Mouse (Mus musculus) lung, embryonic 15.5 days (tissue): ENCODE results near the gene Wnt11. TPM values are rescaled to one million over a fixed set of nuclear protein-coding genes. Genes with fewer than 3 reads are reported as not detected.

Source experiments
- ATAC-seq: fragments of 200-750 bp; cut with Nextera tagmentation; 2 replicates; pipeline ENCODE4 v1.8.0; 2017; ENCODE audit warnings: moderate number of reproducible peaks, borderline replicate concordance; ENCODE audit not compliant: low FRiP score, low TSS enrichment; ENCODE audit errors: extremely low read depth
- H3K27ac ChIP-seq: fragments of 300-500 bp; sonication (generic); 2 replicates; pipeline ENCODE4 v1.5.1; 2015; ENCODE audit warnings: moderate library complexity, mild to moderate bottlenecking, inconsistent platforms
- H3K27me3 ChIP-seq: fragments of 300-500 bp; sonication (generic); 2 replicates; pipeline ENCODE4 v1.6.1; 2015; ENCODE audit warnings: inconsistent platforms
- H3K36me3 ChIP-seq: fragments of 300-500 bp; sonication (generic); 2 replicates; pipeline ENCODE4 v1.6.1; 2015; ENCODE audit warnings: inconsistent platforms
- H3K4me1 ChIP-seq: fragments of 300-500 bp; sonication (generic); 2 replicates; pipeline ENCODE4 v1.6.1; 2015; ENCODE audit warnings: inconsistent platforms
- H3K4me2 ChIP-seq: fragments of 300-500 bp; sonication (generic); 2 replicates; pipeline ENCODE4 v1.6.1; 2015; ENCODE audit warnings: inconsistent platforms, mild to moderate bottlenecking, moderate library complexity
- H3K4me3 ChIP-seq: fragments of 300-500 bp; sonication (generic); 2 replicates; pipeline ENCODE4 v1.5.1; 2015; ENCODE audit warnings: mild to moderate bottlenecking, inconsistent platforms
- H3K9ac ChIP-seq: fragments of 300-500 bp; sonication (generic); 2 replicates; pipeline ENCODE4 v1.6.1; 2015; ENCODE audit warnings: inconsistent platforms
- H3K9me3 ChIP-seq: fragments of 300-500 bp; sonication (generic); 2 replicates; pipeline ENCODE4 v1.6.1; 2016; ENCODE audit warnings: inconsistent platforms
- WGBS: fragments of 180-500 bp; shearing (Covaris S2); methylation state at CpG from one replicate; pipeline ENCODE4 v1.1.7; 2015; 5-methylcytosine and 5-hydroxymethylcytosine counted together
- polyA plus RNA-seq: library from polyadenylated mRNA; unstranded; fragments of >200 nt; fragmentation: Nextera tagmentation; extraction: Ambion mirVana; gene quantifications from 2 replicates; pipeline ENCODE4 v1.2.1, GENCODE M21; 2015

Wnt11 gene
- polyA plus RNA-seq, 1 experiment from 2014 or later, result 18.9 TPM

- Histone ChIP-seq H3K9me3 (no peaks in the 10 kb centered on the region), H3K4me3 (no peak overlapping the region), H3K4me1 (peaks cover 11% of the 10 kb centered on the region), H3K9ac (no peak overlapping the region), H3K36me3 (no peaks in the 10 kb centered on the region), H3K4me2 (no peak overlapping the region), H3K27ac (no peak overlapping the region), H3K27me3 (no peaks in the 10 kb centered on the region)
- ATAC-seq, result no peak
- WGBS, result 78% methylated on average over 9 of the region's 9 CpGs
Observed at GRCm38 (mm10) chr7:98803181-98803580, 31.7 kb upstream of the Wnt11 start.

- Histone ChIP-seq H3K9me3 (no peaks in the 10 kb centered on the region), H3K4me1 (0 out of 2 replicates have a peak, but pooled peaks cover 3% of the 10 kb centered on the region), H3K9ac (no peak overlapping the region), H3K27ac (no peak overlapping the region), H3K4me2 (no peak overlapping the region), H3K4me3 (no peak overlapping the region), H3K27me3 (no peaks in the 10 kb centered on the region), H3K36me3 (no peaks in the 10 kb centered on the region)
- no peak for ATAC-seq
- 63% methylated on average over 12 of the region's 12 CpGs for WGBS
Observed at GRCm38 (mm10) chr7:98804841-98805772, 29.8 kb upstream of the Wnt11 start.

- ATAC-seq, result no peak
- no peak overlapping the region for H3K4me2 ChIP-seq
- 63% methylated on average over 3 of the region's 3 CpGs for WGBS
- no peaks in the 10 kb centered on the region for H3K27me3 ChIP-seq
- H3K9me3 ChIP-seq, result no peaks in the 10 kb centered on the region
- no peaks in the 10 kb centered on the region for H3K36me3 ChIP-seq
- peaks cover 3% of the 10 kb centered on the region; the same call in 1 of the 2 replicates for H3K4me1 ChIP-seq
- H3K9ac ChIP-seq, result no peak overlapping the region
- H3K27ac ChIP-seq, result no peak overlapping the region
- no peak overlapping the region for H3K4me3 ChIP-seq
Observed at GRCm38 (mm10) chr7:98806961-98807360, 28.0 kb upstream of the Wnt11 start.

- Histone ChIP-seq H3K27ac (no peak overlapping the region), H3K36me3 (no peaks in the 10 kb centered on the region), H3K4me1 (peaks cover 17% of the 10 kb centered on the region), H3K4me2 (no peak overlapping the region), H3K4me3 (no peak overlapping the region), H3K9ac (no peak overlapping the region), H3K27me3 (no peaks in the 10 kb centered on the region), H3K9me3 (no peaks in the 10 kb centered on the region)
- no peak for ATAC-seq
- WGBS, result 71% methylated on average over 6 of the region's 6 CpGs
Observed at GRCm38 (mm10) chr7:98809372-98809771, 25.5 kb upstream of the Wnt11 start.

- ATAC-seq, result no peak
Observed at GRCm38 (mm10) chr7:98810619-98811018, 24.3 kb upstream of the Wnt11 start.

GRCm38 (mm10) chr7:98820501-98820900, 14.4 kb upstream of the Wnt11 start:
- H3K27me3 ChIP-seq, result no peaks in the 10 kb centered on the region
- WGBS, result 96% methylated on average over 1 of the region's 1 CpGs
- H3K27ac ChIP-seq, result no peak overlapping the region
- H3K4me1 ChIP-seq, result peaks cover 50% of the 10 kb centered on the region
- no peak overlapping the region for H3K9ac ChIP-seq
- no peak overlapping the region for H3K4me2 ChIP-seq
- no peaks in the 10 kb centered on the region for H3K36me3 ChIP-seq
- no peak overlapping the region for H3K4me3 ChIP-seq
- no peak for ATAC-seq
- no peaks in the 10 kb centered on the region for H3K9me3 ChIP-seq

More at GRCm38 (mm10) chr7:98810619-98811018, 24.3 kb upstream of the Wnt11 start:
- Histone ChIP-seq H3K36me3 (no peaks in the 10 kb centered on the region), H3K4me1 (peaks cover 19% of the 10 kb centered on the region), H3K9ac (no peak overlapping the region), H3K27me3 (no peaks in the 10 kb centered on the region), H3K4me3 (no peak overlapping the region), H3K9me3 (no peaks in the 10 kb centered on the region), H3K4me2 (no peak overlapping the region), H3K27ac (no peak overlapping the region)
- 88% methylated on average over 2 of the region's 2 CpGs for WGBS

GRCm38 (mm10) chr7:98822881-98823280, 12.0 kb upstream of the Wnt11 start:
- peak overlapping the region; percentile 43; the same call in 1 of the 2 replicates for H3K27ac ChIP-seq
- peak; percentile 58; the same call in 1 of the 2 replicates for ATAC-seq
- no peak overlapping the region for H3K9ac ChIP-seq
- 36% methylated on average over 6 of the region's 6 CpGs for whole genome bisulfite sequencing
- no peaks in the 10 kb centered on the region for H3K27me3 ChIP-seq
- no peak overlapping the region for H3K4me2 ChIP-seq
- no peaks in the 10 kb centered on the region for H3K36me3 ChIP-seq
- no peaks in the 10 kb centered on the region for H3K9me3 ChIP-seq
- H3K4me1 ChIP-seq, result peaks cover 35% of the 10 kb centered on the region
- no peak overlapping the region for H3K4me3 ChIP-seq

- Histone ChIP-seq H3K4me2 (no peak overlapping the region), H3K4me3 (no peak overlapping the region), H3K9me3 (no peaks in the 10 kb centered on the region), H3K36me3 (no peaks in the 10 kb centered on the region), H3K27ac (no peak overlapping the region), H3K27me3 (no peaks in the 10 kb centered on the region), H3K4me1 (peaks cover 36% of the 10 kb centered on the region), H3K9ac (no peak overlapping the region)
- no peak for ATAC-seq
- 53% methylated on average over 15 of the region's 15 CpGs for WGBS
Observed at GRCm38 (mm10) chr7:98823896-98824822, 10.8 kb upstream of the Wnt11 start.

GRCm38 (mm10) chr7:98828052-98828451, 6.9 kb upstream of the Wnt11 start:
- peaks cover 24% of the 10 kb centered on the region for H3K27me3 ChIP-seq
- H3K36me3 ChIP-seq, result no peaks in the 10 kb centered on the region
- WGBS, result 34% methylated on average over 3 of the region's 3 CpGs
- H3K4me3 ChIP-seq, result no peak overlapping the region
- peak; percentile 24; the same call in 1 of the 2 replicates for ATAC-seq
- H3K27ac ChIP-seq, result no peak overlapping the region
- peaks cover 17% of the 10 kb centered on the region for H3K4me1 ChIP-seq
- H3K9ac ChIP-seq, result no peak overlapping the region
- no peaks in the 10 kb centered on the region for H3K9me3 ChIP-seq
- H3K4me2 ChIP-seq, result no peak overlapping the region

- no peaks in the 10 kb centered on the region for H3K36me3 ChIP-seq
- no peak overlapping the region for H3K4me3 ChIP-seq
- no peak overlapping the region for H3K9ac ChIP-seq
- no peaks in the 10 kb centered on the region for H3K9me3 ChIP-seq
- no peak overlapping the region for H3K4me2 ChIP-seq
- peaks cover 30% of the 10 kb centered on the region for H3K27me3 ChIP-seq
- H3K4me1 ChIP-seq, result peaks cover 14% of the 10 kb centered on the region
- WGBS, result 30% methylated on average over 7 of the region's 7 CpGs
- ATAC-seq, result no peak
- no peak overlapping the region for H3K27ac ChIP-seq
Observed at GRCm38 (mm10) chr7:98828876-98829275, 6.0 kb upstream of the Wnt11 start.

- H3K9me3 ChIP-seq, result no peaks in the 10 kb centered on the region
- no peak overlapping the region for H3K27ac ChIP-seq
- H3K27me3 ChIP-seq, result peaks cover 53% of the 10 kb centered on the region
- 75% methylated on average over 6 of the region's 6 CpGs for WGBS
- no peak overlapping the region for H3K9ac ChIP-seq
- peaks cover 24% of the 10 kb centered on the region for H3K4me1 ChIP-seq
- ATAC-seq, result no peak
- no peak overlapping the region for H3K4me2 ChIP-seq
- H3K4me3 ChIP-seq, result no peak overlapping the region
- H3K36me3 ChIP-seq, result no peaks in the 10 kb centered on the region
Observed at GRCm38 (mm10) chr7:98831290-98831689, 3.6 kb upstream of the Wnt11 start.
